Mouse (Mus musculus) heart, postnatal 10 days (tissue): ENCODE measurements around the gene Cbfb. TPM values are rescaled to one million over a fixed set of nuclear protein-coding genes. Genes with fewer than 3 reads are reported as not detected.

Source experiments
- DNase-seq, 2 experiments: peaks; one replicate each; pipeline ENCODE4 v3.0.0; 2021
- intact Hi-C: fragments of 180-260 bp; cut with DNase I; formaldehyde crosslinking; loops from one replicate; pipeline ENCODE4 v1.15.1; 2025
- total RNA-seq, 2 experiments: library from RNA; stranded (reverse); gene quantifications; 2 replicates each; pipeline ENCODE4 v1.2.3; 2021

Cbfb gene
- total RNA-seq = 10 to 100 TPM; 32.4 to 37.0 TPM

DNA sequence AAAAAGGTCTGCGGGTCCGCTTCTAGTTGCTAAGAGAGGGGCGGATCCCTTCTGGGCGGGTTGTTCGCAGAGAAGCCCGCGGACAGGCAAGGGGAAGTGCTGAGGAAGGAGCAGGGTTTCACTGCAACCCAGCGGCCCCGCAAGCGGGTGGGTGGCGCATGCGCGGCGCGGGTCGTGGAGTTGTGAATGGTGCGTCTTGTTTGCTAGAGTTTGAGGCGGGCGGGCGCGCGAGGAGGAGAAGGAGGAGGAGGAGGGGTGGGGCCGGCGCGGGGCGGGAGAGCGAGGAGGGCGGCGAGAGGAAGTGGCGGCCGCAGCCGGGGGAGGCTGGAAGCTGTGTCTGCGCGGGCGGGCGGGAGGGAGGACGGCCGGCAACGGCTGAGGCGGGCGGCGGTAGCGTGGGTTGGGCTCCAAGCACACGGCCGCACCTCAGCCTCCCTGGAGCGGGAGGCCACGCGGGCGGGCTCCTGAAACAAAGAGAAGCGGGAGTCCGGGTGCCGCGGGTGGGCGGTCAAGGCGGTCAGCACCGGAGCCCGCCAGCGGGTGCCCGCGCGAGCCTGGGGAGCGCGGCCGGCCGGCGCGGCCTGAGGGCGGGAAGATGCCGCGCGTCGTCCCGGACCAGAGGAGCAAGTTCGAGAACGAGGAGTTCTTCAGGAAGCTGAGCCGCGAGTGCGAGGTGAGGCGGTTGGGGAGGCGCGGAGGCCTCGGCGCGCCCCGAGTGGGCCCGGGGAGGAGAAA, at the start of gene Cbfb:
Cbfb (plus strand) TSS at position 294 of the 735 bp plus-strand sequence.
- peak; percentile 97 for DNase-seq
- intact Hi-C loops = loop anchor here (5.0 kb wide), 1 partner anchor 47 kb away; no protein-coding TSS in a partner anchor

DNA sequence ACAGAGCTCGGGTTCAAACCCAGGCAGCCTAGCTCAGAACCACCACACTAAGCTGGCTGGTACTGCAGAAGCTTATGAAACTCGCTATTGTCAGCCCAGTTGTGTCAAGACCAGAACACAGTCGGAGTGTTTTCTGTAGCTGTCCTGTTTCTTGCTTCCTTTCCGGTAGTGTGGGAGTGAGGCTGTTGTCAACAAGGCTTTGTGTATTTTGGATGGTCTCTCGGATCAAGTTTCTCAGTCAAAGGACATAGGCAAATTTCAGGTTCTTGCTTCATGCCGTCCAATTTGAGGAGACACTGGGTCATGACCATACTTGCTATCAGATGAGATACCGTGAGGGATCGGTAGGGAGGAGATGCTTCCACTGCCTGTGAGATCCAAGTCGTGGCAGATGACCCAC, 40.6 kb upstream of the Cbfb start:
- no peak for DNase-seq
- intact Hi-C loops = loop anchor here (10.0 kb wide), 1 partner anchor 475 kb away; no protein-coding TSS in a partner anchor

DNA sequence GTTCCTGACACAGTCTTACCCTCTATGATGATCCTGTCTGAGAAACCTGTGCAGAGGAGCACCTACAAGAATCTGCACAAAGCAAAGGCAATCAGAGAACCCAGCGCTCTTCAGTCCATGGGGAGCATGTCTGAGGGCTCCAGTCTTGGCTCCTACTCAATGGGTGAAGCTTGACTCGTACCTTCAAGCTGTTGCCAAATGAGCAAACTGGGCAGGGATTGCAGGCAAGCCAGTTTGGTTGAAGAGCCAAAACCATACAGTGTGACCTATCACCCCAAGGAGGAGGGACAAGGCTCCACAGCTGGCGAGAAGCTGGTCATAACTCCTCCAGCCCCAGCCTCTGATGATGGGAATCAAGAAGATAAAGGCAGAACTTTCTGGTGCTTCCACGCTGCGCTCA, 39.0 kb upstream of the Cbfb start, which contains the start of gene Ces4a:
Ces4a (plus strand) TSS at position 292 of the 400 bp plus-strand sequence.
- no peak for DNase-seq
- intact Hi-C loops = no loop called here

DNA sequence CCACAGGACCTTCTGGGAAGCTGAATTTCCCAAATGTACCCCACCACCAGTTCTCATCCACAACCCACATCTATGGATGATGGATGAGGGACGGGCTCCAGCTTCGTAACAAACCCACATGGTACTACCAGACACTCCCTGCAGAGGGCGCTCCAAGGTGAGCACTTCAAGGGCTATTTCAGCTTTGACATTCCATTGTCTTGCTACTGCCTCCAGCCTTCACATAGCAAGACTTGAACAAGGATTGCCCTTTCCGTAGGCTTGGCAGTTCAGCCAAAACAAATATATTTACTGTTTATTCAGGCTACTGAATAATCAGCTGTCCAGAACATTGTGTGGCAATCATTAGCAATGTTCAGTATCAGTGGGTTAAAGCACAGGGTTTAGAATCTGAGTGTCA, 32.1 kb upstream of the Cbfb start:
- intact Hi-C loops = loop anchor here (1.0 kb wide), 1 partner anchor 78 kb away; no protein-coding TSS in a partner anchor
- peak; percentile 79 to 86 for DNase-seq

DNA sequence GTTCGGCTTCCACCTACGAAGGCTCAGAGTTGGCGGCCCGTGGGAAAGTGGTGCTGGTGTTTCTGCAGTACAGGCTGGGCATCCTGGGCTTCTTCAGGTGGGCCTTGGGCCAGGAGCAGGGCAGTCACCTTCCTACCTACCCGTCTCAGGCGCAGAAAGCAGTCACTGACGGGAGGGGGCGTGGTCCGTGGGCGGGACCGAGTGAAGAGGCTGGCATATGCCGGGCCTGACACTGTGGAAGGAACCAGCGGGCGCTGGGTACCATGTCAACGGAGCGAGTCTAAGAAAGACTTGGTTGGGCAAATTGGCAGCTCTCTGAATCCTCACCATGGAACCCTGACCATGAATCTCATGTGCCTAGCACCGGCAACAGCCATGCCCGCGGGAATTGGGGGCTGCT, 28.1 kb upstream of the Cbfb start:
- DNase-seq = no peak
- intact Hi-C loops = no loop called here

DNA sequence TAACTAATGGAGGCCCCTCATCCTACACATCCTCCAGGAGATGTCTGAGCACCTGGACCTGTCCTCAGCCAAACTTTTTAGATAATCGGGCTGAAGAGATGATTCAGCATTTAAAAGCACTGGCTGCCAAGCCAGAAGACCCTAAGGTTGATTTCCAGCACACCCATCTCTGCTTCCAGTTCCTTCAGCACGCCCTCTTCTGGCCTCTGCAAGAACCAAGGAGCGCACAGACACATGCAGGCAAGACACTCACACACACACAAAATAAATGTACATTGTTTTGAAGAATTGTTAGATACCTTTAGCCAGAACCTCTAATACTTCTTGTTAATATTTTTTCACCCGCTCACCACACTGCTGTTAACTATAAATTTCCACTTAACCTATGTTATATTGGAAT, 18.8 kb upstream of the Cbfb start:
- intact Hi-C loops = no loop called here
- no peak for DNase-seq

DNA sequence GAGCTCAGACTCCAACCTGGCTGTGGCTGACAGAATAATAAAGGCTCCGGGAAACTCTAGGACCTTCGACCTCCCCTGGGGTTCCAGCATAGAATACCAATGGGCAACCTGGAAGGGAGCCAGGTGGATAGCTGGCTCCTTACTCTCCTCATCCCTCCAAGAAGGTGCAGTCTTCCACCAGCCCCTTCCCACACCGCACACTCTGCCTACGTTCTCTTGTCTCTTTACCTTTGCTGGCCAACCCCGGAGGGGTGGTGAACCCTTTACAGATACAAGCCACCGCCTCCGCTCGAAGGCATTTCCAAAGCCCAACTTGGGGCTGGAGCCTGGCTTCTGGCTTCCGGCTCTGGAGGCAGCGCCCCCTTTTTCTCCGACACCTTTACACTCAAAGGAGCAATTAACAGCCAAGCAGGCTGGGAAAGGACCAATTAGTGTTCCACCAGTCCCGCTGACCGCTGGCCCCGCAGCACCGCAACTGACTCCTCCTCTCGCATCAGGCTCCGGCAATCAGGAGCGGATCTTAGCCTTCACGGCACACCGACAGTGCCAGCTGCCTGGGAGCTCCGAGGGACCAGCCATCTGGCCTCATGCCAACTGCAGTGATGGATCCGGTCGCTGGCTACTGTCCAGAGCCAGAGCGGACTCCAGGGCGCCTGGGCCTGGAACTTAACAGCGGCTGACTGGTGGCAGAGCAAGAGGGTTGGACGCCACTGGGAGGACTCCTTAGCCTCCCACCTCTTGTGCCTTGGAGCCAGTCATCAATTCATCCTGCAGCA, 17.7 kb upstream of the Cbfb start:
- intact Hi-C loops = no loop called here
- peak; percentile 78 to 79 for DNase-seq

DNA sequence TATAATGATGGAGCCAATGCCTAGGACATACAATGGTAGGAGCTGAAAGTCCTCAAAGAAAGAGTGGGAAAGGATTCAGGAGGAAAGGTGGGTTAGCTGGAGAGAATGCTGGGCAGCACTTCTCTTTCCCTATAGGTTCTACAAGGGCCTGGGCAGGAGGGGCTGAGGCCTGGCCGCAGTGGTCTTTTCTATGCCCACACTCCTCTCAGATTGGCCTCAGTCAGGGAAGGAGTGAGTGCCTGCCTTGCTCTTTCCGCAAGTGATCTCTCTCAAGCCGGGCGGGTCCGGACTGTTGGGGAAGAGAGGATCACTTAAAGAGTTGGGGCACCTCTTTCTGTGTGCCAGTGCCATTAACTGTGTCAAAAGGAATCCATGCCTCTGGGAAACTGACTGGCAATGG, 16.2 kb upstream of the Cbfb start:
- intact Hi-C loops = no loop called here
- no peak for DNase-seq

DNA sequence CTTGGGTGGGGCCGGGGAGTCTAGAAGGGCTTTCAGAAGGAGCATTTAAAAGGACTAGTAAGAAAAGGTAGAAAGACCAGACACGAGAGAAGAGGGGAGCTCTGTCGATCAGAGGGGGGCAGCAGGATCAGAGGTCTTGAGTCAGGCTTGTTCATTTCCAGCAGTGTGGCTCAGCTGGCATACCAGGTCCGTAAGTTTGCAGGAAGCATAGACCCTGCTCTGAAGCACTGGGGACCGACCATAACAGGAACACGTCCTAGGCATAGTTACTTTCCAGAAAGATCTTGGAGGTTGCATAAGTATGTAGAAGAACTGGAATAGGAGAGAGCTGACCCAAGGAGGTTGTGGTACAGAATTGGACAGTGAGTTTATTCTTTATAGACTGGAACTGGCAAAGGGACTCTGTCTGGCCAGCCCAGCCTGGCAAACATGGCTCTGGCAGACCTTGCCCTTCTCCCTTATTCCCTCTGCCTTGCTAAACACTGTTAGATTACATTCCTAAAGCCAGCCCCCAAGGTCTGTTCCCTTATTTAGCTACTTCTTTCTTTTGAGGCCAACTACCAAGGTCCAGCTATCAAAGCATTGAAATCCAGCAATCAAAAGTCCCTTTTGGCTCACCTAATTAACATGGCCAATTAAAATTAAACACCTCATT, 15.3 kb upstream of the Cbfb start:
- intact Hi-C loops = loop anchor here (5.0 kb wide), 1 partner anchor 62 kb away; no protein-coding TSS in a partner anchor
- DNase-seq = no peak

DNA sequence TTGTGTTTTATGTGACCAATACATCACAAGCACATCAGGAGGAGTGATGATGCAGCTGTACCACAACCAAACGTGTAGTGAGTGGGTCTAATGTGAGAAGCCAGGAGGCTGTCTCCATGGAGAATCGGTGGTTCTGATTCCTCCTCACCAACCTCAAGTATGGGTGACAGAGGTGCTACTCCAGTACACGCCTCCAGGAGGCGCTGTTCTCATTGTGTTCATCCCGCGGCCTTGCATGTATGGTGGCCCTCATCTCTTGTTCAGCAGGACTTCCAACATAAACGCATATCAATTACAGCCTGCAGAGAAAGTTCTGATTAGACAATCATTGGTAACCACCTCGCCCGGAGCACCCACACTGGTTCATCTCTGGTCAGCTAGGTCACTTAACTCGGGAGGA, 12.9 kb upstream of the Cbfb start:
- intact Hi-C loops = loop anchor here (5.0 kb wide), 1 partner anchor 60 kb away; no protein-coding TSS in a partner anchor

DNA sequence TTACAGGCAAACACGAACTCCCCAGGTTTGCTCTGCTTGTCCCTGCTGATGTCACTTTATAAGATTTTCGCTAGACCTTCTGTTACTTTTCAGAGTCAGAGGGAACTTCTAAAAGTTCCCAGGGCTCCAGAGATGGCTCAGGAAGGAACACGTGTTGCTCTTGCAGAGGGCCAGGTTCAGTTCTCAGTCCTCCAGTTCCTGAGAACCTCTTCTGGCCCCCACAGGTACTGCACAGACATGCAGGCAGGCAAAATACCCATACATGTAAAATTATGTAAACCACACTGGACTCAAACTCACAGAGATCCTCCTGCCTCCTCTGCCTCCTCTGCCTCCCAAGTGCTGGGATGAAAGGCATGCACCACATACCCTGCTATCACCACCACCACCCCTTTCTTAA, 12.4 kb upstream of the Cbfb start:
- intact Hi-C loops = loop anchor here (5.0 kb wide), 1 partner anchor 59 kb away; no protein-coding TSS in a partner anchor

More for the DNA sequence above, 12.9 kb upstream of the Cbfb start:
- DNase-seq = peak; percentile 21 to 54

DNA sequence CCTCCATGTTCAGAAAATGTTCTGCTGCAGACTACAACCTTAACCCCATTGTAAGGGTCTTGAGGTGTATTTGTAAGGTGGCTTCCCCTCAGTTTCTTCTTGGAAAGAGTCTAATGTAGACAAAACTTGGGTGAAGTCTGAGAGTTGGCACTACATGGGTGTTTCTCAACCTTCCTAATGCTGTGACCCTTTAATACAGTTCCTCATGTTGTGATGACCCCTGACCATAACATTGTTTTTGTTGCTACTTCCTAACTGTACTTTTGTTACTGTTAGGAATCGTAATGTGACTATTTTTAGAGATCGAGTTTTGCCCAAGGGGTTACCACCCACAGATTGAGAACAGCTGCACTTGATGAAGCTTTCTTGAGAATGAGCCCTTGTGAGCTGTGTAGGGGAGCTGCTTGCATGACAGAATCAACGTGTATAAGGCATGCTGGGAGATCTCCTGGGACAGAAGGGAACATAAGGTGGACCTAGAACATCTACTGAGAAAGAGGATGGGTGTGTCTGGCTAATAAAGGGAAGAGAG, 9.3 kb upstream of the Cbfb start:
- intact Hi-C loops = no loop called here
- DNase-seq = peak; percentile 20 to 21

More for the DNA sequence above, 12.4 kb upstream of the Cbfb start:
- DNase-seq = no peak

DNA sequence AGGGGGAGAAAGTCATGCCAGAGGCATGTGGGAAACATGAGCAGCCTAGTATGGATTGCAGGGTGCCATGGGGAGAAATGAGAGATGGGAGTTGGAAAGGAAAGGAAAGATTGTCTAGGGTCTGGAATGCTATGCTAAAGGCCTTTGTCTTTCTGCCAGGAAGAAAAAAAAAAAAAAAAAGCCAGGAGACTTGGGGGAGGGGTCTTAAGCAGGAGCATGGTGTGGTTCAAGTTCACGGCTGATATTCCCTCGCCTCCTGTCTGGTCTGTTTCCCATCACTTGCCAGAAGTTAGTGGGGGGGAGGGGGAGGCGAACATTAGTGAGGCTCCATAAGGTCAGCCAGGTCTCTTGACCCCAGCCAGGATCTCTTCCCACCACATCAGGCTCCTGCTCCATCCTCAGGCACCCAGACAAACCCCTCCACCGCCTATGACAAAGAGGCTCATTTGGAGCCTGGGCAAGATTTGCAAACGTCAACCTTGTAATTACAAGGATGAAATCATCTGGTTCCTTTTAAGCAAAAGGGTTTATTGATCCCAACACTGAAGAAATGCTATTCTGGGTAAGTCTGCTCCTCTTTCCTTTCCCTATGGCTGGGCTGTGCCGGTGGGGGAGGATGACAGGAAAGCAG, 6.1 kb upstream of the Cbfb start:
- no peak for DNase-seq
- intact Hi-C loops = no loop called here

DNA sequence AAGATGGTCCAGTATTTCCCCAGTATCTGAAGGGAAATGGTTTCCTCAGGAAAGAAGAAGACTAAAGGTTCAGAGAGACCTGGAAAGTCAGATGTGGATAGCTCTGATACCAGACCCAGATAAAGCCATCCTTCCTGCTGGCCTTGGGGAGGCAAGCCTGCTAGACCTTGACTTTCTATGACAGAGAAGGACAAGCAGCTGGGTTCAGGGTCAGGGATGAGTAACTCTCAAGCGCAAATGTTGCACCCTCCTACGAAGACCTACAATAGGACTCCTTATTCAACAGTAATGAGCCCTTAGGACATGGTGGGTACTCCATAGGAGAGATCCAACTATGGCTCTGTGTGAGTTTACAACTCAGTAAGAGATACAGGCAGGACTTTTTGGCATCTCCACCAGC, 5.3 kb upstream of the Cbfb start:
- intact Hi-C loops = no loop called here
- DNase-seq = no peak

DNA sequence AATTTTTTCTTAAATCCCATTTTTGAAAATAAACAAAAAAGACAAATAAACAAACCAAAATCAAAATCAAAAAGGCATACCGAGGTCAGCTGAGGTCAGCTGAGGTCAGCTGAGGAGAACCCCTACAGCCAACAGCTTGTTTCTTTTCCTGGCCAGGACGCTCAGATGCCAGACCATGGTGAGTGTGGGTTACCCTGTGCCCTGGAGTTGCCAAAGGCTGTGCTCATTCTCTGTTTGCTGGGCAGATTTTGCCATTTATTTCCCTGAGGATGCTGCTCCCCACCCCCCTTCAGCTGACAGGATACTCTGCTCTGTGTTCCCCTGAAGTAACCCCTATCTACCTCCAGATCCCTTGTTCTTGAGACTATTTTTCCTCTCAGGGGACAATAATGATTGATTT, 3.4 kb upstream of the Cbfb start:
- intact Hi-C loops = no loop called here
- DNase-seq = no peak

DNA sequence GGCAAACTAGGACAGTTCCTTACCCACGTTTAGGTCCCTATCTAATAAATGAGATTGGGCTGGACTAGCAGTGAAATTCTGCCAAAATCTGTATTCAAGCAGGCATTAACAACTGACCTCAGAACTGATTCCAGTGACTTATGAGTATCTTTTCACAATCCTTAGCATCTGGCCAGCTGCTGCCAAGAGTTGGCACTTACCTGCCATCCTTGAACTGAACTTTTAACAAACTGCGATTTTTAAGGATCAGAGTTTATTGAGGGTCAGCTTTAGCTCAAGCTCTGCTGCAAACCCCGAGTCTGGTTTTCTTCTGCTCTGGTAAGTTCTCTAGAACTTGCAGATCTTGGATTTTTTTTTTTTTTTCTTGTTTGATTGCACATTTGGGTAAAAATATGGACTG, 892 bp upstream of the Cbfb start:
- DNase-seq = no peak
- intact Hi-C loops = no loop called here

DNA sequence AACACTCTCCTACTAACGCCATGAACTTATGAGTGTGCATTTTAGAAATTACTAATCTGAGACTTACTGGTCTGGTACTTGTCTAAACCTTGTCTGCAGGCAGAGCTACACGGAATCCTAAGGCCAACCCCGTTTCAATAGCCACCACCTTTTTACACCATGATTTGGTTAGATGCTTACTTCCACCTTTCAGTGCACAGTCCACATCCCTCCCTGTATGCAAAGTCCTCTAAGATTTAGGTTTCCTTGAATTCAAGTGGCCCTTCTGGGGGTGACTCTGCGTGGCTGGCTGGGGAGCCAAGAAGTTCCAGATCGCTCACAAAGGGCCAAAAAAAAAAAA, 463 bp upstream of the Cbfb start:
- no peak for DNase-seq
- intact Hi-C loops = loop anchor here (5.0 kb wide), 1 partner anchor 47 kb away; no protein-coding TSS in a partner anchor

DNA sequence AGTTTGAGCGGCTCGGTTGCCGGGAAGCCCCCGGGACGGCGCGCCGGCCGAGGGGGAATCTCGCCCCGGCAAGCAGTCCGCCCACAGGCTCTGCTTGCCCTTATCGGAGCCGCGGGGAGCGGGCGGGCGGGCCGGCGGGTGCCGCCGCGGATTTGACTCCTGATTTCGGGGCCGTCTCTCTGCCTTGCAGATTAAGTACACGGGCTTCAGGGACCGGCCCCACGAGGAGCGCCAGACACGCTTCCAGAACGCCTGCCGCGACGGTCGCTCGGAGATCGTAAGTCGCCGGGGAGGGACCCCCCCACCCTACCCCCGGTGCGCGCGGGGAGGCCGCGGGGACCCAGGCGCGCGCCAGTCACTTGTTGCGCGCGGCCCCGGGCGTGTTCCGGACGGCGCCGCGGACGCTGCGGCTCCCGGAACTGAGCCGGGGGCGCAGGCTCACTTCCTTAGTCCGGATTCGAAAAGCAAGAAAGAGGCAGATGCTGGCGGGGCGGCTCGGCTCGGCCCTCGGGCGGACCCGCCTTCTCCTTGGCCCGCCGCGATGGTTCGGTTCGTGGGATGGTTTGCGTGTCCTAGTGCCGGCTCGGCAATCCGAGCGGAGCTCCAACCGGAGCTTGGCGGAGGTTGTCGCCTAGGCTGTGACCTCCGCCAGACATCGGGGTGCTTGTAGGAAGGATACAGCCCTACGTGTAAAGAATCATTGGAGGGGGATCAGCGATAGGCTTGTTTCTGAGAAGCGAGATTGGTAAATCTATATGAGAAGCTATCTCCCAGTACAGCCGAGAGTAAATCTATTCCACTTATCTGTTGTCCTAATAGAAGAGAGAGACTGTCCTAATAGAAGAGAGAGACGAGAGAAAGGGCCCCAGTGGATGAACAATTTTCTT, 885 bp downstream of the Cbfb start:
- intact Hi-C loops = loop anchor here (2.0 to 5.0 kb wide), 2 partner anchors 15 to 46 kb away; no protein-coding TSS in a partner anchor
- DNase-seq = peak; percentile 72 to 77

DNA sequence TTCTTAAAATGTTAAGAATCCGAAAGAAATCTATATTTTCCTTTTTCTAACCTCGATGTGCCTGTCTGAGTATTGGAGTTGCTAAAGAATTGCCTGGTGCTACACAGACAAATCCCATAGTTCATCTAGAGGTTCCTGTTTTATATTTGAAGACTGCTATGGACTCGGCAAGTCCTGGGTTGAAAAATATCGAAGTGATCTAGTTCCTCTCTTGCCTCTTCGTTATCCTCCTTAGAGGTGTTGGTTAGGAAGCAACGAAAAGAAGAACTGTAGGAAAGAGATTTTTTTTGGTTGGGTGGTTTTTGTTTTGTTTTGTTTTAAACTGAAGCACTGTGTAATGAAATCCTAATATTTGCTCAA, 1.5 kb downstream of the Cbfb start:
- intact Hi-C loops = loop anchor here (2.0 to 5.0 kb wide), 2 partner anchors 15 to 45 kb away; no protein-coding TSS in a partner anchor

More for the DNA sequence above, 1.5 kb downstream of the Cbfb start:
- DNase-seq = no peak
